Mouse (Mus musculus) naive thymus-derived CD4-positive, alpha-beta T cell, adult 2 months (primary cell): ENCODE measurements around the gene Tmem131l.
"Not testable (repeated sequence)": the region's sequence is repeated elsewhere in the genome, so short reads cannot be mapped to it uniquely, and the experiment has no call there.

ENCODE experiments used
- DNase-seq: peaks from one replicate; pipeline ENCODE4 v3.0.0-alpha.2; 2011; ENCODE audit warnings: low read depth

Gene Tmem131l

GRCm38 (mm10) chr3:83915102-83915501 is 124.9 kb downstream of the Tmem131l start:
- no peak for DNase-seq

- DNase-seq: no peak
Observed at GRCm38 (mm10) chr3:83910707-83911106, 129.3 kb downstream of the Tmem131l start.

GRCm38 (mm10) chr3:83906185-83906584 is 133.8 kb downstream of the Tmem131l start:
- no peak for DNase-seq

GRCm38 (mm10) chr3:83905161-83905560 is 134.8 kb downstream of the Tmem131l start:
- no peak for DNase-seq

GRCm38 (mm10) chr3:83904176-83904958 is 135.6 kb downstream of the Tmem131l start:
- no peak for DNase-seq

GRCm38 (mm10) chr3:83902943-83903342 is 137.0 kb downstream of the Tmem131l start:
- no peak for DNase-seq

- no peak for DNase-seq
Observed at GRCm38 (mm10) chr3:83902459-83902858, 137.5 kb downstream of the Tmem131l start.

GRCm38 (mm10) chr3:83900756-83901373 is 139.1 kb downstream of the Tmem131l start:
- no peak for DNase-seq

GRCm38 (mm10) chr3:83899556-83899955 is 140.4 kb downstream of the Tmem131l start:
- DNase-seq: peak; percentile 34

GRCm38 (mm10) chr3:83898246-83898645 is 141.7 kb downstream of the Tmem131l start:
- DNase-seq: no peak

GRCm38 (mm10) chr3:83895811-83896210 is 144.2 kb downstream of the Tmem131l start:
- peak; percentile 26 for DNase-seq

- DNase-seq: no peak
Observed at GRCm38 (mm10) chr3:83895111-83895510, 144.9 kb downstream of the Tmem131l start.

- no peak for DNase-seq
Observed at GRCm38 (mm10) chr3:83885163-83885562, 154.8 kb downstream of the Tmem131l start.

- not testable (repeated sequence) for DNase-seq
Observed at GRCm38 (mm10) chr3:83879261-83880050, 160.5 kb downstream of the Tmem131l start.

- DNase-seq: no peak
Observed at GRCm38 (mm10) chr3:83878801-83879200, 161.2 kb downstream of the Tmem131l start.

GRCm38 (mm10) chr3:83876299-83876698 is 163.7 kb downstream of the Tmem131l start:
- DNase-seq: no peak

GRCm38 (mm10) chr3:83875078-83875477 is 164.9 kb downstream of the Tmem131l start:
- DNase-seq: not testable (repeated sequence)

GRCm38 (mm10) chr3:83872853-83873252 is 167.1 kb downstream of the Tmem131l start:
- not testable (repeated sequence) for DNase-seq

- DNase-seq: not testable (repeated sequence)
Observed at GRCm38 (mm10) chr3:83871962-83872361, 168.0 kb downstream of the Tmem131l start.

- not testable (repeated sequence) for DNase-seq
Observed at GRCm38 (mm10) chr3:83871559-83871958, 168.4 kb downstream of the Tmem131l start.

- no peak for DNase-seq
Observed at GRCm38 (mm10) chr3:83869776-83870175, 170.2 kb downstream of the Tmem131l start.

GRCm38 (mm10) chr3:83867026-83867425 is 172.9 kb downstream of the Tmem131l start:
- DNase-seq: not testable (repeated sequence)

GRCm38 (mm10) chr3:83865216-83865615 is 174.8 kb downstream of the Tmem131l start:
- no peak for DNase-seq
